Mouse (Mus musculus): ENCODE measurements around the gene Mmp13. TPM values are rescaled to one million over a fixed set of nuclear protein-coding genes. Genes with fewer than 3 reads are reported as not detected.
"Not testable (repeated sequence)": the region's sequence is repeated elsewhere in the genome, so short reads cannot be mapped to it uniquely, and the experiment has no call there.

Mmp13 gene
- polyA plus RNA-seq (2015; fragmentation: Nextera tagmentation; extraction: Ambion mirVana) = 0.16 TPM in 2 replicates

DNA sequence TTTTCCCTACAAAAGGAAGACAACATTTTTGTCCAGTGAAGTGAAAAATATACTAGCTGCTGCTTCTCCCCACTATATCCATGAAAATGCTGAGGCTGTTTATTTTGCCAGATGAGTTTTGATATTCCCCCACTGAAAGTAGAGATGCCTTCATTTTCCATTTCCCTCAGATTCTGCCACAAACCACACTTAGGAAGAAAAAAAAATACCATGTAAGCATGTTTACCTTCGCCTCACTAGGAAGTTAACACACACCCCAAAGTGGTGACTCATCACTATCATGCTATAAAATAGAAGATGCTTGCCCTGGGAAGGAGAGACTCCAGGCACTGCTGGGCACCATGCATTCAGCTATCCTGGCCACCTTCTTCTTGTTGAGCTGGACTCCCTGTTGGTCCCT is at the start of gene Mmp13:
Gene Mmp13, plus strand, starts transcription at position 301 of the 400 bp plus-strand sequence.
- H3K4me2 ChIP-seq = no peak within 1 kb of the TSS
- H3K27ac ChIP-seq = no peak within 1 kb of the TSS
- H3K9me3 ChIP-seq (replicated peaks) = no peaks in the 10 kb centered on the region
- no peak within 1 kb of the TSS for H3K4me3 ChIP-seq (replicated peaks)
- H3K36me3 ChIP-seq = no peaks in the 10 kb centered on the region
- H3K9ac ChIP-seq = no peak within 1 kb of the TSS
- H3K4me1 ChIP-seq (replicated peaks) = no peaks in the 10 kb centered on the region
- no peak for ATAC-seq (ENCODE audit: low read depth)
- WGBS (ENCODE audit: insufficient replicate concordance) = 46% methylated on average over 1 of the region's 1 CpGs
- H3K27me3 ChIP-seq = no peaks in the 10 kb centered on the region
- DNase-seq = no peak

DNA sequence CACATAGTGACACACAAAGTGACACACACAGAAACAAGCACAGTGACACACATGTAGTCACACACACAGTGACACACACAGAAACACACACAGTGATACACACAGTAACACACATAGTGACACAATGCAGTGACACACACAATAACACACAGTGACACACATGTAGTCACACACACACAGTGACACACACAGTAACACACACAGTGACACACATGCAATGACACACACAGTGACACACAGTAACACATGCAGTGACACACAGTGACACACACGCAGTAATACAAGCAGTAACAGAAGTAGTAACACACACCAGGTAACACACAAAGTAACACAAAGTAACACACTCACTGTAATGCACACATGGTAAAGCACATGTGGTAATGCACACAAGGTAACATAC is 33.7 kb upstream of the Mmp13 start:
- DNase-seq (no peak), ATAC-seq (ENCODE audit: low read depth) (no peak)
- Histone ChIP-seq H3K9me3 (replicated peaks) (no peaks in the 10 kb centered on the region), H3K27ac (no peak overlapping the region), H3K4me2 (no peak overlapping the region), H3K36me3 (no peaks in the 10 kb centered on the region), H3K4me3 (replicated peaks) (no peak overlapping the region), H3K4me1 (replicated peaks) (no peaks in the 10 kb centered on the region), H3K27me3 (no peaks in the 10 kb centered on the region), H3K9ac (no peak overlapping the region)
- 63% methylated on average over 1 of the region's 1 CpGs for WGBS (ENCODE audit: insufficient replicate concordance)

DNA sequence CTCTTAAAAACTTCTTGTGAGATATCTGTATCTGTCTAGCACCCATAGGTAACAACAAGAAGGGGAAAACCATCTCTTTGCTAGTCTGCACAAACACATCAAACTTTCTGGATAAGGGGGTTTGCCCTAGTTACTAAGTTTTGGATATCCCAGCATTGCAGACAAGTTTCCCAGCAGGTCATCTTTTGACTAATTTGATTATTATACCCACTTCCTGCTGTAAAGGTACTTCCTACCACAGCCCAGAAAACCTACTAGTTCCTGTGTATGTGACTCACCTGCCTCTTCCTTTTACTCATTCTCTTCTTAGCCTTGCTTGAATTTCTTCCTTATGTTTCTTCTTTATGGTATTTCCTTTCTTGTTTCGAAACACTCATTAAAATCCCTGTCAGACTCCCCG is 32.3 kb upstream of the Mmp13 start:
- Histone ChIP-seq H3K27ac (no peak overlapping the region), H3K9me3 (replicated peaks) (no peaks in the 10 kb centered on the region), H3K36me3 (no peaks in the 10 kb centered on the region), H3K4me2 (no peak overlapping the region), H3K4me1 (replicated peaks) (no peaks in the 10 kb centered on the region), H3K27me3 (no peaks in the 10 kb centered on the region), H3K9ac (no peak overlapping the region), H3K4me3 (replicated peaks) (no peak overlapping the region)
- ATAC-seq (ENCODE audit: low read depth) (no peak), DNase-seq (no peak)
- WGBS (ENCODE audit: insufficient replicate concordance) = 62% methylated on average over 2 of the region's 2 CpGs

DNA sequence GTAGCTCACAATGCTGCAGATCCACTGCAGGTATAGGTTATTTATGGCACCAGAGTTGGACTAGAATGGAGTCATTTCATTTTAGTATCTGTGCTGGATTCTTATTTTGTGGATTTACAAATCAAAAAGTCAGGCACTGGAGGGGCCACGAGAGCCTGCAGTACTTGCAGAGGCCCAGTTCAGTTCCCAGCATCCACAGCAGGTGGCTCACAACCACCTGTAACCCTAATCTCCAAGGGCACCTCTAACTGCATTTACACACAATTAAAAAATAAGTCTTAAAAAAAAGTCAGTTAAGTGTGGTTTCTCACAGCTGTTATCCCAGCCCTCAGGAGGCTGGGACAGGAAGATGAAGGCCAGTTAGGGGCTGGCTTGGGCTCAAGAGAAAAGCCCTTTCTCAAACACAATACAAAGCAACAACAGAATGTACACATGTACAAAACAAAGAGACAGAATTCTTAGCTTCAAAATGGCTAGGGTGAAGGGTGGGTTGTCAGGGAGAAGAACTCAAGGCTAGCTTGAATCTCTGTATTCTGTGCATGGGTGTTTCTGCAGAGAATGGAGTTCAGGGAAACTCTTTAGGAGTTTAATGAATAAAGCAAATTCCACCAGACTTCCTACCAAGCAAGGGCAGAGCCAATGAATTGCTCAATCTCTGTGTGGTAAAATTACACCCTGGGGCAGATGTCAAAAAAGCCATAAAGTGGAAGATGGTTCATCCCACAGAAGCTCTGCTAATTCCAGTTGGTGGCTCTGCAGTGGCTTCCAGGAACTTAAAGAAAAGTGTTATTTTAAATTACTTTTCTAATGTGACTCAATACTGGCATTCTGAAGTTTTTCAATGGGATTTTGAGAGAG is 19.3 kb upstream of the Mmp13 start:
- H3K4me1 ChIP-seq (replicated peaks) = no peaks in the 10 kb centered on the region
- ATAC-seq (ENCODE audit: low read depth) (no peak), DNase-seq (no peak)
- H3K27ac ChIP-seq = no peak overlapping the region
- no peaks in the 10 kb centered on the region for H3K36me3 ChIP-seq
- no peak overlapping the region for H3K9ac ChIP-seq
- no peaks in the 10 kb centered on the region for H3K9me3 ChIP-seq (replicated peaks)
- no peak overlapping the region for H3K4me3 ChIP-seq (replicated peaks)
- H3K4me2 ChIP-seq = no peak overlapping the region
- H3K27me3 ChIP-seq = no peaks in the 10 kb centered on the region
- WGBS (ENCODE audit: insufficient replicate concordance) = 46% methylated on average over 1 of the region's 1 CpGs

DNA sequence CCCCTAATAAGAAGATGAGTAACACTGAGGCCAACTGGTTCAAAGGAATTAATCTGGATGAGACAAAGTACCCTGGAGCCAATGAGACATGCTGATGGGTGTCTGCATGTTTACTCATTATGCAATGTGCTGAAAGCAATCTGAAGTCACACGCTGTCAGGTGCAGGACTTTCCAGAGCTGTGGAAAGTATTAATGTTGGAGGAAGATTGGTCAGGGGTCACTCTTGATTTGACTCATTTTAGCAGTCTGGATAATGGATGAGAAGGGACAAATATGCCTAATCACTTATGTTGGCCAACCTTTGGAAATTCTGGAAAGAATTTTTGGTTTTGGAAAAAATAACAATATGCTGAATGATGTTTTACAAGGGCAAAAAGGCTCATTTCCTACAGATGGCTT is 10.6 kb upstream of the Mmp13 start:
- no peak for DNase-seq
- H3K4me1 ChIP-seq (replicated peaks) = no peaks in the 10 kb centered on the region
- no peak overlapping the region for H3K4me3 ChIP-seq (replicated peaks)
- H3K4me2 ChIP-seq = no peak overlapping the region
- no peaks in the 10 kb centered on the region for H3K27me3 ChIP-seq
- H3K9ac ChIP-seq = no peak overlapping the region
- no peaks in the 10 kb centered on the region for H3K36me3 ChIP-seq
- WGBS (ENCODE audit: insufficient replicate concordance) = 45% methylated on average over 1 of the region's 1 CpGs
- H3K27ac ChIP-seq = no peak overlapping the region
- H3K9me3 ChIP-seq (replicated peaks) = no peaks in the 10 kb centered on the region
- no peak for ATAC-seq (ENCODE audit: low read depth)

DNA sequence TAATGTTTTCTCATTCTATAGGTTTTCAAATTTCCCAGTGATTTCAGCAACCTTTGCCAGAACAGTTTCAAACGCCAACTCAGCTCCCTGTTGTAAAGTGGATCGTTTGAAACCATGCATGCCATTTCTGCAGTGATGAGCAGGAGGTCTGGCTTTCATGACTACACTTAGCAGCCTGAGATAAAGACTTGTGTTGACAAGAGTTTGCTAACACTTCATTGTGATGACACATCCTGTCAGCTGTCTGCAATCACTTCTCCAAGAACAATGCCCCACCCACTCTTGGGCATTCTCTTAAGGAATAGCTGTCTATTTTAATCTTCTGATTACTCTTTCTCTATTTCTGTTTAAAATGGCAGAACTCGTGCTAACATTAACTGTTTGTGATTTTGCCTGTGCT is 2.2 kb upstream of the Mmp13 start:
- H3K4me1 ChIP-seq (replicated peaks) = no peaks in the 10 kb centered on the region
- H3K27ac ChIP-seq = no peak overlapping the region
- no peak overlapping the region for H3K9ac ChIP-seq
- no peaks in the 10 kb centered on the region for H3K27me3 ChIP-seq
- no peak overlapping the region for H3K4me3 ChIP-seq (replicated peaks)
- ATAC-seq (ENCODE audit: low read depth) = no peak
- no peak for DNase-seq
- H3K4me2 ChIP-seq = no peak overlapping the region
- WGBS (ENCODE audit: insufficient replicate concordance) = 22% methylated on average over 3 of the region's 3 CpGs
- no peaks in the 10 kb centered on the region for H3K9me3 ChIP-seq (replicated peaks)
- H3K36me3 ChIP-seq = no peaks in the 10 kb centered on the region

DNA sequence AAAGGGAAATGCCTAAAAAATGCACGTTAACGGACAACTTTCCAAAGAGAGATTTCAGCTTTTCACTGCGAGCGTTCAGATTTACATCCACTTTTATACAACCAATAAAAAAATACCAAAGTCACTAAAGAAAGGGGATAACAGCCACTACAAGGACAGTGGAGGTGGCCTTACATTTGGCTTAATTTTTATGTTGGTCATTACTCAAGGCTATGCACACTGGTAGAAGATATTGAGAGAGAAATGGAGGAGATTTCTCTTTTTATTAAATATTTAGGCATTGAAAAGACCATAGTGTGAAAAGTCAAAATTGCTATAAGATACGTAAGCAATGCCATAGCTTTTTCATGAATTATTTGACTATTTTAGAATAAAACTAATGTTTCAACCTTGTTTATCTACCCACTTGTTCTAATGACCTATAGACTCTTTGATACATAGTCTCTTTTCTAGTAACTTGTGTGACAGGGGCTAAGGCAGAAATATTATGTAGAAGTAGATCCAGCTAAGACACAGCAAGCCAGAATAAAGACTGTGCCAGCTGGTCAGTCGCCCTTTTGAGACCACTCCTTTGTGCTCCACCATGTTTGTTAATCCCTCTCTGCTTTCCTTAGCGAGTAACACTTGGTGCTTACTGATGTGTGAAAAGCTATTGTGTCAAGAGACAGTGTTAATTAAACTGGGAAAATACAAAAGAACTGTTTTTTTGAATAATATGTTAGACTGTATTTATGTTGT is 10.4 kb downstream of the Mmp13 start:
- Histone ChIP-seq H3K4me2 (no peak overlapping the region), H3K9ac (no peak overlapping the region), H3K27ac (no peak overlapping the region), H3K4me3 (replicated peaks) (no peak overlapping the region), H3K27me3 (no peaks in the 10 kb centered on the region), H3K9me3 (replicated peaks) (no peaks in the 10 kb centered on the region), H3K4me1 (replicated peaks) (no peaks in the 10 kb centered on the region), H3K36me3 (no peaks in the 10 kb centered on the region)
- DNase-seq (no peak), ATAC-seq (ENCODE audit: low read depth) (no peak)
- 70% methylated on average over 7 of the region's 7 CpGs for WGBS (ENCODE audit: insufficient replicate concordance)

DNA sequence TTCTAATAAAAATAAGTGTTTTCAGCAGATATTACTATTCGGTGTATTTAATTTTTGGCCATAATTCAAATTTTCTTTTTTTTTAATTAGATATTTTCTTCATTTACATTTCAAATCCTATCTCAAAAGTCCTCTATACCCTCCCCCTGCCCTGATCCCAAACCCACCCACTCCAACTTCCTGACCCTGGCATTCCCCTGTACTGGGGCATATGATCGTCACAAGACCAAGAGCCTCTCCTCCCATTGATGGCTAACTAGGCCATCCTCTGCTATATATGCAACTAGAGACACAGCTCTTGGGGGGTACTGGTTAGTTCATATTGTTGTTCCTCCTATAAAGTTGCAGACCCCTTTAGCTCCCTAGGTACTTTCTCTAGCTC is 11.0 kb downstream of the Mmp13 start:
- not testable (repeated sequence) for H3K4me1 ChIP-seq (replicated peaks); H3K27ac ChIP-seq; ATAC-seq (ENCODE audit: low read depth); H3K4me2 ChIP-seq; H3K9ac ChIP-seq; H3K9me3 ChIP-seq (replicated peaks); H3K27me3 ChIP-seq; H3K36me3 ChIP-seq; H3K4me3 ChIP-seq (replicated peaks); DNase-seq
- 78% methylated on average over 2 of the region's 2 CpGs for WGBS (ENCODE audit: insufficient replicate concordance)

DNA sequence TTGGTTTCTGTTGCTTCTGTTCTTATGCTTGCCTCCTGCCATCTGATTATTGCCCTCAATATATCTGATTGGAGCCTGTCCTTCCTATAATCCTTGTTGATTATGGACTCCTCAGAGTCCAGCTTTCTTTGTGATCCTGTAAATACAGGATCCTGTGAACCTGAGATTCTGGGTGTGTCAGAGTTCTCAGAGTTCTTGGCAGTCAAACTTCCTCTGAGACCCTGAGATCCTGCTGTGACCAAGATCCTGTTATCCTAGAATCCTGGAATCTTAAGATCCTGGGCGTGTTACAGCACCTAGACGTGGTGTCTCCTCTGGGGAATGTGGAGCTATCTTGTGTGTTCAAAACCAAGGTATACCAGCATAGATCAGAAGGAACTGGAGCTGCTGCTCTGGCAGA is 17.2 kb downstream of the Mmp13 start:
- Histone ChIP-seq H3K9me3 (replicated peaks) (no peaks in the 10 kb centered on the region), H3K9ac (no peak overlapping the region), H3K27ac (no peak overlapping the region), H3K4me2 (no peak overlapping the region), H3K4me3 (replicated peaks) (no peak overlapping the region), H3K4me1 (replicated peaks) (no peaks in the 10 kb centered on the region), H3K27me3 (no peaks in the 10 kb centered on the region), H3K36me3 (no peaks in the 10 kb centered on the region)
- DNase-seq (no peak), ATAC-seq (ENCODE audit: low read depth) (no peak)
- 31% methylated on average over 2 of the region's 2 CpGs for WGBS (ENCODE audit: insufficient replicate concordance)

DNA sequence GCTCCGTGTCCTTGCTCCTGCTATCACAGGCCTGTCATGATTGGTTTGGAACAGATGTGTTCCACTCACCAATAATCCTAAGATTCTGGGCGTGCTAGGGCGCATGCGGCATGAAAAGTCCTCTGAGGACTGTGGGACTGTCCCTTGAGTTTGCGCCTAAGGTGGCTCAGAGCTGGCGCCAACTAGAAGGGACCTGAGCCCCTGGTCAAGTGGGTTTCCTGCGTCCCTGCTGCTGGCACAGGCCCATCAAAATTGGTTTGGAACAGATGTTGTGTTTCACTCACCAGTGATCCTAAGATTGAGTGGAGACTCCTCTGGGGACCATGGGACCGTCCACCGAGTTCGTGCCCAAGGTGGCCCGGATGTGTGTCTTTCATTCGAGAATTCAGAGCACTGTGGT is 17.6 kb downstream of the Mmp13 start:
- Histone ChIP-seq H3K9me3 (replicated peaks) (no peaks in the 10 kb centered on the region), H3K4me1 (replicated peaks) (no peaks in the 10 kb centered on the region), H3K4me2 (no peak overlapping the region), H3K9ac (no peak overlapping the region), H3K27ac (no peak overlapping the region), H3K36me3 (no peaks in the 10 kb centered on the region), H3K4me3 (replicated peaks) (no peak overlapping the region), H3K27me3 (no peaks in the 10 kb centered on the region)
- no peak for ATAC-seq (ENCODE audit: low read depth)
- 75% methylated on average over 12 of the region's 12 CpGs for WGBS (ENCODE audit: insufficient replicate concordance)
- no peak for DNase-seq

DNA sequence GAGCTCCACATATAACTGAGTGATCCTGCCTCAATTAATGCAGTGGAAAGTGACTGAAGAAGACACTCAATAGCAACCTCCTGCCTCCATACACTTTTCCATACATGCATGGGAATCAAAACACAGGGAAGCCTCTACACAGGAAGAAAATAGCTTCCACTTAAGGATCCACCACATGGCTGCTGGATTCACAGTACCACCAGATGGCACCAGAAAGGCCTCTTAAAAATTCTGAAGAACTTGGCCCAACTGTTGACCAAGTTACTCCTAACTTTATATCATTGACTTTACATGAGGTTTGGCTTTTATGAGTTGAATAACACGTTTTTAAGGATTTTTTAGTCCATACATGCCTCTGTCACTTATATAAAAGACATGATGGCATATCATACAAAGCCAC is 19.8 kb downstream of the Mmp13 start:
- no peak for ATAC-seq (ENCODE audit: low read depth)
- 15% methylated on average over 1 of the region's 1 CpGs for WGBS (ENCODE audit: insufficient replicate concordance)

DNA sequence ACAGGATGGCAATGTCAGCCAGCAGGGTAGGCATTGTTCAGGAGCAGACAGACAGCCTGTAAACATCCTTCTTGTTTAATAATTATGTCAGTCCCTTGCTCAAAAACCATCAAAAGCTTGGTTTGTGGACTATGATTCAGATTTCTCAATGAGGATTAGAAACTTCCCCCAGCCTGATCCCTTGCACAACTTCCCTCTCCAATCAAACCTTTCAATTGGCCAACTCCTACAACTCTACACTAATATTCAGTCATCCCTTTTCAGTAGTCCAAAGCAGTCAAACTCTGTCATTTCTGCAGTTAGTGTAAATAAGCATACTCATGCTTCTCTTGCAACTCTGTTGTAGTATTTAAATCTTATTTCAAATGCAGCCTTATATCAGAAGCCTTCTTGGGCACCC is 59.5 kb downstream of the Mmp13 start:
- Histone ChIP-seq H3K27me3 (no peaks in the 10 kb centered on the region), H3K27ac (no peak overlapping the region), H3K36me3 (no peaks in the 10 kb centered on the region), H3K4me2 (no peak overlapping the region), H3K9me3 (replicated peaks) (no peaks in the 10 kb centered on the region), H3K4me1 (replicated peaks) (no peaks in the 10 kb centered on the region), H3K4me3 (replicated peaks) (no peak overlapping the region), H3K9ac (no peak overlapping the region)
- ATAC-seq (ENCODE audit: low read depth) (no peak), DNase-seq (no peak)

More for the DNA sequence above, 19.8 kb downstream of the Mmp13 start:
- Histone ChIP-seq H3K9me3 (replicated peaks) (no peaks in the 10 kb centered on the region), H3K4me3 (replicated peaks) (no peak overlapping the region), H3K27ac (no peak overlapping the region), H3K4me2 (no peak overlapping the region), H3K4me1 (replicated peaks) (no peaks in the 10 kb centered on the region), H3K27me3 (no peaks in the 10 kb centered on the region), H3K9ac (no peak overlapping the region), H3K36me3 (no peaks in the 10 kb centered on the region)
- DNase-seq = no peak
